Mouse (Mus musculus) cerebellum, adult 8-10 months (tissue): ENCODE measurements around the gene Cd79a.
"Not testable (repeated sequence)": the region's sequence is repeated elsewhere in the genome, so short reads cannot be mapped to it uniquely, and the experiment has no call there.

Source experiments
- DNase-seq: peaks from one replicate; pipeline ENCODE4 v3.0.0; 2022

The Cd79a gene

GRCm38 (mm10) chr7:24887096-24887495, 10.1 kb upstream of the Cd79a start:
- DNase-seq = no peak

DNA sequence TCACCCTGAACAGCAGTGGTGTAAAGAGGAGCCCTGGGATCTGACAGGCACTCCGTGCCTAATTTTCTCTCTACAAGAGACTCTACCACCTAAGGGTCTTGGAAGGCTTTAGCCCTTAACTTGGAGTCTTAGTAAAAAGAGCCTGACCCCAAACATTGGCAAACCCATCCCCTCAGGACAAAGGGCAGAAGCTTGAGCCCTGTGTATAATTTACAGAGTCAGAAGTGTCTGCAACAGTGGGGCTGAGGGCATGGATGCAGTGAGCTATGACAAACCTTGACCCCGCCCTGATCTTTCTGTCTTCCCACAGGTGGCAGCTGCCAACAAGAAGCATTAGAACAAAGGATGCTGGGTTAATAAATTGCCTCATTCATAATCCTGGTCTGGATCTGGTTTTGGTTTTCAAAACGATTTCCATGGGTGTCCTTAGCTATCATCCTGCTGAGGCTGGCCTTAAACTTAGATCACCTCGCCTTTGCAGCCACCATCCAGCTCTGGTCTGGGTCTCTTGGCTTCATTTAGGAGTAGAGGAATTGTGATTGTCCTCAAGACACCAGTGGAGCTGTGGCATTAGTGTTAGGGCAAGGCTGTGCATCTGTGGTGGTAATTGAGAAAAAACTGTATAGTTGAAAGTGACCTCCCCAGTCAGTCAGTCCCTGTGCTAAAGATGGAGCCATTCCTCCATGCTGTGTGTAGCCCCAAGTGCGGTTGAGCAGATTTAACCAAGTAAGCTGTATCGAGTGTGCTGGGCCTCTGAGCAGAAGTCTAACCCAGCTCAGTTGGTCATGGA, 7.6 kb upstream of the Cd79a start:
- DNase-seq = no peak

- peak; percentile 71 for DNase-seq
These were observed 6.6 kb upstream of the Cd79a start for GRCm38 (mm10) chr7:24890281-24891216.

- no peak for DNase-seq
These were observed 5.7 kb upstream of the Cd79a start for GRCm38 (mm10) chr7:24891241-24892124.

- DNase-seq = no peak
These were observed 5.0 kb upstream of the Cd79a start for GRCm38 (mm10) chr7:24892125-24892583.

DNA sequence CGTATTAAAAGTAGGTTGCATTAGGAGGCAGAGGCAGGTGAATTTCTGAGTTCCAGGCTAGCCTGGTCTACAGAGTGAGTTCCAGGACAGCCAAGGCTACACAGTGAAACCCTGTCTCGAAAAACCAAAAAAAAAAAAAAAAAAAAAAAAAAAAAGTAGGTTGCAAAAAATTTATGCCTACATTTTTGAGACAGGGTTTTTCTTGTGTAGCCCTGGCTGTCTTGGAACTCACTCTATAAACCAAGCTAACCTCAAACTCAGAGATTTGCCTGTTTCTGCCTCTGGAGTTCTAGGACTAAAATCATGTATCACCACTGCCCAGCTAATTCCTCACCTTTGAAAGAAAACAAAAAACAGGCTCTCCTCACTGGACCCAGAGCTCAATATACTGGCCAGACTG, 1.4 kb upstream of the Cd79a start:
- DNase-seq = not testable (repeated sequence)

GRCm38 (mm10) chr7:24896269-24896668, 912 bp upstream of the Cd79a start:
- DNase-seq = no peak

- no peak for DNase-seq
These were observed 778 bp downstream of the Cd79a start for GRCm38 (mm10) chr7:24897959-24898358.

DNA sequence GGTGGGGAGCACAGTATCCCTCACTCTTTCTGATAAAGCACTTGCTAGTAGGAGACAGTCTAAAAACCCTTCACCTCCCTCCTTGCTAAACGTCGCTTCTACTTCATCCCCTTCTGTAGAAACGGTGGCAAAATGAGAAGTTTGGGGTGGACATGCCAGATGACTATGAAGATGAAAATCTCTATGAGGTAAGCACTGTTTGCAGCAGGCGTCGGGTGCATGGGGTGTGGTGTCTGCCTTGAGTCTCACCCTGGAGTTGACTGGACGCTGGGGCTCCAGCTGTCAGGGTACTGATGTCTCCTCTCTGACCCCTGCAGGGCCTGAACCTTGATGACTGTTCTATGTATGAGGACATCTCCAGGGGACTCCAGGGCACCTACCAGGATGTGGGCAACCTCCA, 3.9 kb downstream of the Cd79a start:
- DNase-seq = no peak

GRCm38 (mm10) chr7:24901842-24902241, 4.7 kb downstream of the Cd79a start:
- DNase-seq = no peak

DNA sequence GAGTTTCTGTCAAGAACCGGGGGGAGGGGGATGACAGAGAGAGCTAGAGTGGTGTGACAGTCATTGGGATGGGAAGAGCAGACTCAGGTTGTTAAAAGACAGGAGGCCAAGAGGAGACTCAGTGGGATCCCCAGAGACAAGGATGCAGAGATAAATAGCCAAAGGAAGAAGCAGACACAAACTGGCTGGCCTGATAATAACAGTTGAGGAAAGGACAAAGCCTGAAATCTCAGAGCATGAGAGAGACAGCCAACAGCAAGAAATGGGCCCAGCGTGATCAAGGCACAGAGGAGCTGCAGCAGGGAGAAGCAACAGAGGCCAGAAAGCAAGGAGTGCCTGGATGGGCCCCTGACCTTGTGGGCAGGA, 5.1 kb downstream of the Cd79a start:
- DNase-seq = no peak

DNA sequence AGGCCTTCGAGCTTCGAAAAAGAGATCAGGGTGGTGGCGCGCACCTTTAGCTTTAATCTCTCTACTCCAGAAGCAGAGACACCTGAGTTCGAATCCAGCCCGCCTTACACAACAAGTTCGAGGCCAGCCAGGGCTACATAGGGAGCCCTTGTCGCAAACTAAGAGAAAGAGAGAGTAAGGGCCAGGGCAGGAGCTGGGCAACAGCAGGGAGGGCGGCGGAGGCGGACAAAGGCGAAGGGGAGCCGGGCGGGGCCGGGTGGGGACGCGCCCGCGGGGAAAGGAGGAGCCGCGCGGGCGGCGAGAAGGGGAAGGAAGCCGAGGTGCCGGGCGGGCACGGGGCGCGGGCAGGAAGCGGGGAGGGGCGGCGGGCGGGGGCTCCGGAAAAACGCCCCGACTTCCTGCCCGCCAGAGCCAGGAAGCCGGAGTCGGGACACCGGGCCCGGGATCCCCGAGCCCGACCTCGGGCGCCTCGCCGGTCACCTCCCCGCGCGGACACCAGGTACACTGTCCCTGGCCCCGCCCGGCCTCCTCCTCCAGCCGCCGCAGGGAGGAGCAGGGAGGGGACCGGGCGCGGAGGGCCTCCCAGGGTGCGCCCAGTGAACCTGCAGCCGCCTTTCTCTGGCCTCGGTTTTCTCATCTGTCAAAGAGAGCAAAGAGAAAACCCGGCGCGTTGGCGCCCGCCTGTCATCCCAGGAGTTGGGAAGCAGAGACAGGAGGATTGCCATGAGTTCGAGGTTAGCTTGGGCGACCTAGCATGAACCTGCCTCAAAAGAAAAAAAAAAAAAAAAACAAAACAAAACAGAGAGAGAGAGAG, 5.7 kb downstream of the Cd79a start, which contains the start of gene Arhgef1:
Gene Arhgef1 (plus strand): TSS at position 283 of the 814 bp plus-strand sequence.
- DNase-seq = peak; percentile 54

- DNase-seq = no peak
These were observed 6.3 kb downstream of the Cd79a start for GRCm38 (mm10) chr7:24903444-24903825.

GRCm38 (mm10) chr7:24904070-24904483, 6.9 kb downstream of the Cd79a start:
- peak; percentile 97 for DNase-seq

DNA sequence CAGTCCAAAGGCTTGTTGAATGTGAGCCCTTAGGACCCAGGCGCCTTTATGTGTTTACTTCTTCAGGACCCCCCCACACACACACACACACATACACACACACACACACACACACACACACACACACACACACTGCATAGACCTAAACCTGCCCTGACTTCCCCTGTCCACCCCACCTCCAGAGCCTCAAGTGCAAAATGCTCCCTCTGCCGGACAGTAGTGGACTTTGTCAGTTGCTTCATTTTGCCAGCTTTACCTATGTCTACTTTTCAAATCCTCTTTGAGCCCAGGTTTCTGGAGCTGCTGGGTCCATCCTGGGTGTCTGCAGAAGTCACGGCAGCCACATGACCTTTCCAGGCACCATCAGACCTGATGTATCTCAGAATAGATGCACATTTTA, 7.8 kb downstream of the Cd79a start:
- DNase-seq = peak; percentile 60

DNA sequence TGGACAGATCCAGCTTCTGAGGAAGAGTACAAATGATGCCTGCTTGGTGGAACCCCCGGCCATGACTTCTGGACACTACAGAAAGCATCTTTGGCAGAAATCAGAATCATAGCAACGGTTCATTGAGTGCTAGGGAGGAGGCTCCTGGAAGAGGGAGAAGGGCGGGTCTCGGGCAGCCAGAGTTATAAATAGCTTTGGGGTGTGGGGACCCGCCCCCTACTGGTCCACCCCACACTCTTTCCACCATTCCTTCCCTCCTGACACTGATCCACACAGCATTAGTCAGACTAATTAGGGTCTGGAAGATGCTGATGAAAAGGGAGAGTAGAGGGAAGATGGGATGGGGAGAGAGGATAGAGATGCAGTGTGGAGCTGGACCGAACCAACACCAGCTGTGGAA, 9.4 kb downstream of the Cd79a start:
- DNase-seq = no peak

- no peak for DNase-seq
These were observed 10.1 kb downstream of the Cd79a start for GRCm38 (mm10) chr7:24907211-24907748.

DNA sequence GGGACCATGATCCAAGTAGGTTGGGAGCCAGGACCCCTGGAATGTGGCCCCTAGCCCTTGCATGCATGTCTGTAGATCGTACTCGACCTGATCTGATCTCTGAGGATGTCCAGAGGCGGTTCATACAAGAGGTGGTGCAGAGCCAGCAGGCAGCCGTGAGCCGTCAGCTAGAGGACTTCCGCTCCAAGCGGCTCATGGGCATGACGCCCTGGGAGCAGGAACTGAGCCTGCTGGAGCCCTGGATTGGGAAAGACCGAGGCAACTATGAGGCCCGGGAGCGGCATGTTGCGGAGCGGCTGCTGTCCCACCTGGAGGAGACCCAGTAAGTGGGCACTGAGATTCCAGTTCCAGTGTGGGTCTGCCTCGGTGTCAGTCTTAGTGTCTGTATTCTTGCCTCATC, 15.3 kb downstream of the Cd79a start:
- no peak for DNase-seq

- DNase-seq = no peak
These were observed 21.7 kb downstream of the Cd79a start for GRCm38 (mm10) chr7:24918763-24919323.

- DNase-seq = no peak
These were observed 22.5 kb downstream of the Cd79a start for GRCm38 (mm10) chr7:24919728-24920127.

- DNase-seq = no peak
These were observed 33.3 kb downstream of the Cd79a start for GRCm38 (mm10) chr7:24930475-24930874.
